Mouse (Mus musculus): ENCODE results near the gene Pik3ip1. TPM values are rescaled to one million over a fixed set of nuclear protein-coding genes. Genes with fewer than 3 reads are reported as not detected.

The Pik3ip1 gene
- polyA plus RNA-seq, 1 experiment from 2014 or later = 25.1 TPM

GRCm38 (mm10) chr11:3389996-3390395 is 59.8 kb downstream of the Pik3ip1 start:
- no peak overlapping the region for H3K4me3 ChIP-seq (replicated peaks)
- H3K9me3 ChIP-seq = no peaks in the 10 kb centered on the region
- no peak overlapping the region for H3K27ac ChIP-seq
- peaks cover 5% of the 10 kb centered on the region; the same call in 1 of the 2 replicates for H3K36me3 ChIP-seq
- 80% methylated on average over 5 of the region's 5 CpGs for WGBS
- no peaks in the 10 kb centered on the region for H3K4me1 ChIP-seq (replicated peaks)
- H3K9ac ChIP-seq (replicated peaks) = no peak overlapping the region
- H3K4me2 ChIP-seq (replicated peaks) = no peak overlapping the region
- no peaks in the 10 kb centered on the region for H3K27me3 ChIP-seq
- ATAC-seq = no peak

- Histone ChIP-seq H3K9ac (replicated peaks) (no peak overlapping the region), H3K9me3 (no peaks in the 10 kb centered on the region), H3K4me1 (replicated peaks) (no peaks in the 10 kb centered on the region; the same call in 1 of the 2 replicates), H3K4me2 (replicated peaks) (no peak overlapping the region), H3K27ac (no peak overlapping the region), H3K36me3 (peaks cover 5% of the 10 kb centered on the region; the same call in 1 of the 2 replicates), H3K27me3 (no peaks in the 10 kb centered on the region), H3K4me3 (replicated peaks) (no peak overlapping the region)
- no peak for ATAC-seq
- 94% methylated on average over 5 of the region's 5 CpGs for WGBS
These were observed 60.6 kb downstream of the Pik3ip1 start for GRCm38 (mm10) chr11:3390789-3391188.

DNA sequence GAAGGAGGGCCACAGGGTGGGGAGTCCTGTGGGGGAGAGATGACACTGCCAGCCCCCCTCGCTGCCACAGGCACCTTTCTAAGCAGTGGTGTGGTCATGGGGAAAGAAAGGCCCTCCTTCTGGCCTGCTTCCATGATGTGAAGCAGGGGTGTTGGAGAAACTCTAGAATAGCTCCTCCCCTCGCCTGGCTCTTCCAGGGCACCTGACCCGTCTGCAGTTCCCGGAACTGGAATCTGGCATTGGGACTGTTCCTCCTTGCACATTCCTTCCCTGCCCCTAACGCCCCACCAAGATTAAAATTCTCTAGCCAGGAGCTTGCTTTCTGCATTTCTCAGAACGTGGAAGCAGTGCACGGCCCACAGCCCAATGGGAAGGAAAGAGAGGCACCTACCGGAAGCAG is 62.3 kb downstream of the Pik3ip1 start:
- Histone ChIP-seq H3K4me1 (replicated peaks) (peaks cover 16% of the 10 kb centered on the region), H3K4me3 (replicated peaks) (no peak overlapping the region), H3K4me2 (replicated peaks) (no peak overlapping the region), H3K36me3 (peaks cover 5% of the 10 kb centered on the region; the same call in 1 of the 2 replicates), H3K9me3 (no peaks in the 10 kb centered on the region), H3K27me3 (no peaks in the 10 kb centered on the region), H3K9ac (replicated peaks) (no peak overlapping the region), H3K27ac (no peak overlapping the region)
- 80% methylated on average over 8 of the region's 8 CpGs for WGBS
- ATAC-seq = no peak

Other genes with a start within 250 kb of the Pik3ip1 start
- gene Sfi1, start 136.9 kb upstream of the Pik3ip1 start, polyA plus RNA-seq (2015; fragmentation: Nextera tagmentation; extraction: Ambion mirVana) = 17.9 and 18.6 TPM in 2 replicates
- 54.4 and 55.6 TPM in 2 replicates for gene Eif4enif1, start 128.0 kb upstream of the Pik3ip1 start, polyA plus RNA-seq (2015; fragmentation: Nextera tagmentation; extraction: Ambion mirVana)
- gene Drg1, start 64.0 kb upstream of the Pik3ip1 start, polyA plus RNA-seq (2015; fragmentation: Nextera tagmentation; extraction: Ambion mirVana) = 261 and 285 TPM in 2 replicates
- 94.6 and 106 TPM in 2 replicates for gene Patz1, start 41.5 kb upstream of the Pik3ip1 start, polyA plus RNA-seq (2015; fragmentation: Nextera tagmentation; extraction: Ambion mirVana)
- 134 and 138 TPM in 2 replicates for gene Limk2, start 78.8 kb downstream of the Pik3ip1 start, polyA plus RNA-seq (2015; fragmentation: Nextera tagmentation; extraction: Ambion mirVana)
- 46.6 and 49.3 TPM in 2 replicates for gene Rnf185, start 122.0 kb downstream of the Pik3ip1 start, polyA plus RNA-seq (2015; fragmentation: Nextera tagmentation; extraction: Ambion mirVana)
- gene Pla2g3, start 157.9 kb downstream of the Pik3ip1 start, polyA plus RNA-seq (2015; fragmentation: Nextera tagmentation; extraction: Ambion mirVana) = 0.52 and 0.67 TPM in 2 replicates
- 1.4 and 1.7 TPM in 2 replicates for gene Inpp5j, start 174.4 kb downstream of the Pik3ip1 start, polyA plus RNA-seq (2015; fragmentation: Nextera tagmentation; extraction: Ambion mirVana)
- 30.3 and 32.0 TPM in 2 replicates for gene Selenom, start 184.3 kb downstream of the Pik3ip1 start, polyA plus RNA-seq (2015; fragmentation: Nextera tagmentation; extraction: Ambion mirVana)
- gene Smtn, start 210.2 kb downstream of the Pik3ip1 start, polyA plus RNA-seq (2015; fragmentation: Nextera tagmentation; extraction: Ambion mirVana) = 15.5 and 18.2 TPM in 2 replicates

Measured in midbrain, embryonic 13.5 days (tissue).